Mouse (Mus musculus) adipocyte (in vitro differentiated cells): ENCODE results near the gene Olfr619.

Experiments used
- DNase-seq: peaks from one replicate; pipeline ENCODE4 v3.0.0-alpha.2; 2016; ENCODE audit warnings: low spot score

Gene Olfr619

DNA sequence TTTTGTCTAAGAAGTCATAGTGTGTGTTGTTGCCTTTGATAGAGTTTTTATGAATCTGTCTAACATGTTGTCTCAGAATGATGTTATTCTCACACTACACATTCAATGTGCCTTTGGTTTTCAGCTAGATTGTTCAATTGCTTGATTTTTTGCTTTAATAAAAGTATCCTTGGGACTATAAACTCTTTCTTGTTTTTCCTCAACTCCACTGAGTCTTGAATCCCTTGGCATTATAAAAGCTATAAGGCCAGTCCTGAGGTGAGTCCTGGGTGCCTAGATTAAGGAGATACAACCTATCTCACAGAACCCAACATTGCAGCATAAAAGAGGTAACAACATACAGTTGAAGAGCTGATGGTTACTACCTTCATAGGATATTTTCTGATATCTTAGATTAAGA, at the start of gene Olfr619:
Olfr619 (plus strand) TSS at position 301 of the 400 bp plus-strand sequence.
- no peak for DNase-seq

- DNase-seq, result no peak
Observed at GRCm38 (mm10) chr7:103555779-103556178, 44.6 kb upstream of the Olfr619 start, which contains the start of gene Olfr615. TSS of gene Olfr615 (plus strand) at chr7:103556079.

DNA sequence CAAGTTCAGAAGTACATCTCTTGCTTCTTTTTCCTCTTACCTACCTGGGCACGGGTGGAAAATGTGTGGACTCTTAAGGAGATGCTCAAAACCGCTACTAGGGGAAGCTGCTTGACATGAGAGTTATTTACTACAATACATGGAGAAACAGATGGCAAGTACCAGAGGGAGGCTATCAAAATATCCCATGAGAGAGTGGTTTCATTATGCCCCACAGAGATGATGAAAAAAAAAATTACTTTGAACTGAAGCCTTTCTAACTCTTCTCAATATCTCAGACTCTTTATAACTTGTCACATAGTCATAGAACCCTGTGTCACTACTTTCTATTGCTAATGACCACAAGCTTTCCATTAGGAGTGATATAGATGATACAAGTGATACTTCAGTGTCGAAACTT, 31.3 kb upstream of the Olfr619 start, which contains the start of gene Olfr616:
Olfr616 (minus strand) TSS at position 101 of the 400 bp plus-strand sequence.
- DNase-seq, result no peak

DNA sequence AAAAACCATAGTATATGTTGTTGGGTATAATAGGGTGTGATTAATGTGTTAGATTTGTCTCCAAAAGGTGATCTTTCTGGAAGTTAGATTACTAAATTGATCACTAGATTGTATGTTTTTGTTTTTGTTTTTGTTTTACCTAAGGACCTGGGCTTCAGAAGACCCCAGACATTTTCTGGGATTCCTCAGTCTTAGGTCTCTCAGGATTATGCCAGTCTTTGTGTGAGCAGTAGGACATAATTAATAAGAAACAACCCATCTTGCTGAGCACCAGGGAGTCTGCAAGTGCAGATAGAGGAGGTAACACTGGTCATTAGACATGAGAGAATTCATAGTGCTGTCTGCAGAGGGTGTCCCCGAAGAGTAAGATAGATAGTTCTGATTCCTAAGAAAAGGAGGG, 27.6 kb upstream of the Olfr619 start, which contains the start of gene Olfr617:
Olfr617 (plus strand) TSS at position 301 of the 400 bp plus-strand sequence.
- no peak for DNase-seq

DNA sequence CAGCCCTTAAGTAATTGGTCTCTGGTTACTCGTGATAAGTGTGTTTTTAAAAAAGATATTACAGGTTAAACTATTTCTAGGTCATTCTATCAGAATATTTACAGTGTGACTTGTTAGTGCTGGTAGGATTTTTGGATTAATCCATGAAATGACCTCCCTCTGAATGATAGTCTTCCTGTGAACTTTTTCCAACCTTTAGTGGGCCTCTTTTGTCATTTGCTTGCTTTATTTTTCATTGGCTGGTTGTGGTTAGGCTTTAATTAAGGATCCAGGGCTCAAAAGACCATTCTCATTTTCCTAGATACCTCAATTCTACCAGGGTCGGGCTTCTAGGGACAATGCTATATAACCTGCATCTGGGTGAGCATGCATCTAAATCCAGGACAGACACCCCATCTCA, 10.6 kb upstream of the Olfr619 start, which contains the start of gene Olfr618:
Olfr618 (plus strand) TSS at position 301 of the 400 bp plus-strand sequence.
- DNase-seq, result no peak

- no peak for DNase-seq
Observed at GRCm38 (mm10) chr7:103607425-103607824, 7.0 kb downstream of the Olfr619 start.

GRCm38 (mm10) chr7:103612434-103612833, 12.1 kb downstream of the Olfr619 start, which contains the start of gene Olfr620:
TSS of gene Olfr620 (minus strand) at chr7:103612534.
- DNase-seq, result no peak

GRCm38 (mm10) chr7:103636795-103637194, 36.4 kb downstream of the Olfr619 start:
- no peak for DNase-seq

DNA sequence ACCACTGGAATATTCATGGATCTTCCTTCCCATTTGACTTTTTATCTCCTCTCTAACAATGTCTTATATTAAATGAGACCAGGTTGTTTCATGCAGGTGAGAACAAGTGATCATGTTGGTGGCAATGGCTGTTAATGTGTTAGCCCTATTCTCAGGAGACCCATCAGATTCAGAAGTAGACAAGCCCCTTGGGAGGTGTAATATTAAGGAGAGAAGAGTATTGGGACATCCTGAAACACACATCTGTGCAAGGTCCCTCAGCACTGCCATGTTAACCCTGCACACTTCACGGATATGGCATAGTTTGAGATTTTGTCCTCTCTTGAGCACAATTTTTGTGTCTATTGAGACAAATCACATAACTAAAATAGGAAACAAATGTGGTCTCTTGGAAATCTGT, 42.2 kb downstream of the Olfr619 start, which contains the start of gene Olfr622:
Olfr622 (minus strand) TSS at position 101 of the 400 bp plus-strand sequence.
- DNase-seq, result no peak

- DNase-seq, result no peak
Observed at GRCm38 (mm10) chr7:103644070-103644469, 43.7 kb downstream of the Olfr619 start.
